Mouse (Mus musculus): ENCODE results near the gene Rnf222. TPM values are rescaled to one million over a fixed set of nuclear protein-coding genes. Genes with fewer than 3 reads are reported as not detected.

Rnf222 gene
- polyA plus RNA-seq (2021; fragmentation: Nextera tagmentation), result not detected in 2 replicates
- long read RNA-seq, experiment 1, result 0 reads
- long read RNA-seq, experiment 2, result 0 reads

DNA sequence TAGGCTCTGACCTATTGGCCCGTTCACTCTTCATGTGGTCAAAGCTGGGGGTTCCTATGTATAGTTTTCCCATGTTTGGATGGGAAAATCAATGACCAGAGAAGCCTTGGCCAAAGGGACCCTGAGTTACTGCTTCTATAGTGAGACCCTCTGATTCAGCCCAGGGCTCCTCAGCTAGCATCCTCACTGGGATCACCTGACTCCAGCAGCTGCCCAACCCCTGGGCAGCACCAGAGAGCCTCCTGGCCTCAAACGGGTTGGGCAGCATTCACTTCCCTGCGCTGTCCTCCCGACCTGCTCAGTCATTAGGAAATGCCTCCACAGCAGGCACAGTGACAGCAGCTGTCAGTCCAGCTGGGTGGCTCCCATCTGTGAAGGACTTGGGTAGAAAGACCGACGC is at the start of gene Rnf222:
Rnf222 (plus strand) TSS at position 301 of the 400 bp plus-strand sequence.

DNA sequence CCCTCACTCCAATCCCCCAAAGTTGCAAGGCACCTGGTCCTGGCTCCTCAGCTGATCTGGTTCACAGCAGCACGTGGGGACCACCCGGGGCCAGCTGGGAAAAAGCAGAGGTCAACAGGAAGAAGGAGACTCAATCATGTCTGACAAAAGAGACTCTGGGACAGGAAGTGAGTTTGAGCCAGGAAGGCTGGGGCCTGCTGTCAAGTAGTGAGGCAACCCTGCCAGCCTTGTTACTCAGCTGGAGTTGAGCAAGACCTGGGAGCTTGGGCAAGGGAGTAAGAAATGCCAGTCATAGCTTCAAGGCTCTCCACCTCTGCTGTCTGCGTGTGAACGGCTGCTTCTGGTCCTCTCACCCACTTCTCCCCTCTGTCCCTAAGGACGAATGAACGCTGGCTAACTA is 16.6 kb upstream of the Rnf222 start, which contains the start of gene Ndel1:
Ndel1 (minus strand) TSS at position 111 of the 400 bp plus-strand sequence.

DNA sequence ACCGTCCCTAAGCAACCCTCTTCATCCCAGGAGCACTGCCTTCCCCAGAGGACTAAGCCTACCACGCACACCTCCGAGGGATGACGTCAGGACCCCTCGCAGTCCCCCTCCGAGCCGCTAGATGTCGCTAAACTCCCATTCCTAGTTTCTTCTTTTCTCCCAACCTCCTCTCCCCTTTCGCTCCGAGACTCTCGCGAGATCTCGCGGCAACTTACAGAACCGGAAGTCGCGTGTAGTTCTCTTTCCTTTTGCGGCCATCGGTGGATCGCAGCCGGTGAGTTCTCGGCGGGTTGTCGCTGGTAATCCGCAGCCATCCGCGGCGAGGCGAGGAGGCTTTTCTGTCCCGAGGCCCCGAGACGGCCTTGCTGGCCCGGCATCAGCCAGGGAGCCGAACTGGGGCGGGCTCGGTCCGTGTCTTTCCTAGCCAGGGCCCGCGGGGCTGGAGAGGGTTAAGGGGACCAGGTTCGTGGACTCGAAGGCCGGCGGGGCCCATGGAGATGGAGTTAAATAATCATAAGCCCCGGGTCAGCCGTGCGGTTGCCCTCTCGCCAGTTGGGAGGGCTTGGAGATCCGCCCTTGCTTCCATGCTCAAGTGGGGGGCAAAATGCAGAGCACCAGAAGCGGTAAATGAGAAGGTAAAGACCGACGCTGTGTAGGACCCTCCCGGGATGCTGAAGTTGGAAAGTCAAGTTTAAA is 13.1 kb downstream of the Rnf222 start, which contains the start of gene Rpl26:
Rpl26 (plus strand) TSS at position 233 of the 696 bp plus-strand sequence.

DNA sequence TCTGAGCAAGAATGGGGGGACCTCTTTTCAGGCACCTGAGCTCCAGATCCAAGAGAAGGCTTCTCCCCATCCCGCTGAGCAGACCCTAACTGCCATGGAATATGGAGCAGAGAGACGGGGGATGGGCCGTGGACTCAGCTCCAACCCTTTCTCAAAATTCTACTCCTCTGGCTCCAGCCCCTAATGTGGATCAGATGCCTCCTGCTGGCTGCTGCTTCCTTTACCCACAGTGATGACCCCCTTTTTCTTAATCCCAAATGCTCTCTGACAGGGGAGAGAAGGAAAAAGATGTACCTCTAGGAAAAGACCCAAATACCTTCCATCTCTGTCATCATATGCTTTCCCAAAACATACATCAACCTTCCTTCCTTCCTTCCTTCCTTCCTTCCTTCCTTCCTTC is 38.6 kb downstream of the Rnf222 start, which contains the start of gene Odf4:
Odf4 (minus strand) TSS at position 101 of the 400 bp plus-strand sequence.

Other genes with a start within 250 kb of the Rnf222 start
- gene Myh10, start 197.0 kb upstream of the Rnf222 start, polyA plus RNA-seq (2021; fragmentation: Nextera tagmentation), result 27.4 and 31.9 TPM in 2 replicates
- gene Ndel1, start 16.7 kb upstream of the Rnf222 start, polyA plus RNA-seq (2021; fragmentation: Nextera tagmentation), result 71.2 and 71.4 TPM in 2 replicates
- gene Rpl26, start 13.0 kb downstream of the Rnf222 start, polyA plus RNA-seq (2021; fragmentation: Nextera tagmentation), result 3,357 and 3,616 TPM in 2 replicates
- gene Odf4, start 38.5 kb downstream of the Rnf222 start, polyA plus RNA-seq (2021; fragmentation: Nextera tagmentation), result not detected in 2 replicates
- 2.4 TPM in 2 replicates for gene Arhgef15, start 68.9 kb downstream of the Rnf222 start, polyA plus RNA-seq (2021; fragmentation: Nextera tagmentation)
- 1.9 and 2.4 TPM in 2 replicates for gene Slc25a35, start 79.6 kb downstream of the Rnf222 start, polyA plus RNA-seq (2021; fragmentation: Nextera tagmentation)
- 25.3 and 26.8 TPM in 2 replicates for gene Rangrf, start 86.6 kb downstream of the Rnf222 start, polyA plus RNA-seq (2021; fragmentation: Nextera tagmentation)
- gene Pfas, start 119.9 kb downstream of the Rnf222 start, polyA plus RNA-seq (2021; fragmentation: Nextera tagmentation), result 8.4 and 21.6 TPM in 2 replicates
- 16.8 and 19.8 TPM in 2 replicates for gene Ctc1, start 127.4 kb downstream of the Rnf222 start, polyA plus RNA-seq (2021; fragmentation: Nextera tagmentation)
- gene Aurkb, start 157.1 kb downstream of the Rnf222 start, polyA plus RNA-seq (2021; fragmentation: Nextera tagmentation), result 0.54 TPM in 2 replicates
- 11.4 and 13.2 TPM in 2 replicates for gene Borcs6, start 171.2 kb downstream of the Rnf222 start, polyA plus RNA-seq (2021; fragmentation: Nextera tagmentation)
- 40.3 and 42.2 TPM in 2 replicates for gene Tmem107, start 182.3 kb downstream of the Rnf222 start, polyA plus RNA-seq (2021; fragmentation: Nextera tagmentation)
- 412 and 583 TPM in 2 replicates for gene Vamp2, start 199.9 kb downstream of the Rnf222 start, polyA plus RNA-seq (2021; fragmentation: Nextera tagmentation)
- gene Per1, start 206.7 kb downstream of the Rnf222 start, polyA plus RNA-seq (2021; fragmentation: Nextera tagmentation), result 30.5 and 39.5 TPM in 2 replicates
- 0.53 and 0.58 TPM in 2 replicates for gene Hes7, start 231.9 kb downstream of the Rnf222 start, polyA plus RNA-seq (2021; fragmentation: Nextera tagmentation)
- gene 9130213A22Rik, start 234.0 kb downstream of the Rnf222 start, polyA plus RNA-seq (2021; fragmentation: Nextera tagmentation), result 0.84 and 0.90 TPM in 2 replicates
- gene Aloxe3, start 237.3 kb downstream of the Rnf222 start, polyA plus RNA-seq (2021; fragmentation: Nextera tagmentation), result 5.9 and 8.6 TPM in 2 replicates